Comparison of ENCODE assay signal across 8 mouse cellular contexts in genomic region chr1:82839614-82840421, GRCm38 (mm10). TPM values are rescaled to one million over a fixed set of nuclear protein-coding genes. Genes with fewer than 3 reads are reported as not detected.
DNase-seq lines count a peak whose midpoint lies in the region; ATAC-seq and TF ChIP-seq lines count a peak whose summit lies in the region.

No protein-coding gene starts in this region.

- intact Hi-C loops in heart, postnatal 25 days (cut with DNase I), result loop anchor here (2.0 to 10.0 kb wide), 3 partner anchors 42 to 147 kb away; partner anchors contain the start of gene Mff
- intact Hi-C loops in heart, postnatal 14 days (cut with DNase I), result loop anchor here (2.0 to 5.0 kb wide), 3 partner anchors 42 to 147 kb away; no protein-coding TSS in a partner anchor

- TF ChIP-seq CTCF in C2C12 (IDR thresholded peaks at IDR 0.05; ENCODE audit: control insufficient read depth, insufficient read depth, insufficient read length), result no peak
- no peak for TF ChIP-seq CTCF in liver, embryonic 14.5 days (IDR thresholded peaks at IDR 0.05; ENCODE audit: low read depth)

- H3K79me2 ChIP-seq in C2C12 (ENCODE audit: control insufficient read depth, insufficient read depth), result peaks cover 56% of the 10 kb centered on the region

- H3K36me3 ChIP-seq in heart, embryonic 13.5 days, result peaks cover 5% of the 10 kb centered on the region
- H3K36me3 ChIP-seq in C2C12 (ENCODE audit: control insufficient read depth, insufficient read depth), result peaks cover 12% of the 10 kb centered on the region
- H3K36me3 ChIP-seq in liver, embryonic 14.5 days (replicated peaks; ENCODE audit: control insufficient read depth, insufficient read depth, low read depth), result peaks cover 26% of the 10 kb centered on the region
- H3K36me3 ChIP-seq in neural tube, embryonic 14.5 days (ENCODE audit: control insufficient read depth, insufficient read depth, low read length), result no peaks in the 10 kb centered on the region

- TF ChIP-seq EP300 in liver, embryonic 14.5 days (IDR thresholded peaks at IDR 0.05; ENCODE audit: low read depth), result no peak

- H3K9ac ChIP-seq in heart, embryonic 13.5 days, result peak overlapping the region; percentile 97
- H3K9ac ChIP-seq in liver, embryonic 14.5 days (replicated peaks), result peak overlapping the region; percentile 100
- H3K9ac ChIP-seq in neural tube, embryonic 14.5 days (replicated peaks; ENCODE audit: low read depth, low read length), result peak overlapping the region; percentile 93

- peaks cover 49% of the 10 kb centered on the region for H3K79me3 ChIP-seq in C2C12 (ENCODE audit: low read depth)

- H3K27me3 ChIP-seq in heart, embryonic 13.5 days (replicated peaks), result no peaks in the 10 kb centered on the region
- H3K27me3 ChIP-seq in C2C12 (ENCODE audit: control insufficient read depth, insufficient read depth, insufficient read length), result no peaks in the 10 kb centered on the region
- no peaks in the 10 kb centered on the region for H3K27me3 ChIP-seq in liver, embryonic 14.5 days (ENCODE audit: control insufficient read depth, insufficient read depth, low read length)
- no peaks in the 10 kb centered on the region; the same call in 1 of the 2 replicates for H3K27me3 ChIP-seq in neural tube, embryonic 14.5 days (ENCODE audit: control insufficient read depth, insufficient read depth, low read length)

- peak overlapping the region; percentile 89 for H3K4me2 ChIP-seq in heart, embryonic 13.5 days
- H3K4me2 ChIP-seq in liver, embryonic 14.5 days (ENCODE audit: low read depth), result peak overlapping the region; percentile 64
- H3K4me2 ChIP-seq in neural tube, embryonic 14.5 days (ENCODE audit: low read depth, low read length), result peak overlapping the region; percentile 87

- under 1% methylated on average over 84 of the region's 86 CpGs for WGBS in heart, embryonic 13.5 days
- WGBS in liver, embryonic 14.5 days (ENCODE audit: insufficient replicate concordance), result under 1% methylated on average over 84 of the region's 86 CpGs
- under 1% methylated on average over 70 of the region's 86 CpGs for WGBS in neural tube, embryonic 14.5 days

- ATAC-seq in heart, embryonic 13.5 days (ENCODE audit: extremely low read depth, insufficient number of reproducible peaks, low FRiP score, low TSS enrichment), result peak; percentile 50
- peak; percentile 32 for ATAC-seq in liver, embryonic 14.5 days (ENCODE audit: insufficient read depth)
- ATAC-seq in neural tube, embryonic 14.5 days (ENCODE audit: low read depth), result peak; percentile 83

- peaks cover 64% of the 10 kb centered on the region for H3K4me1 ChIP-seq in heart, embryonic 13.5 days
- H3K4me1 ChIP-seq in brown adipose tissue, adult 24 weeks (ENCODE audit: control insufficient read depth, insufficient read depth, insufficient read length, low read length), result peaks cover 19% of the 10 kb centered on the region
- peaks cover 42 to 47% of the 10 kb centered on the region in 2 experiments for H3K4me1 ChIP-seq in liver, embryonic 14.5 days (replicated peaks; ENCODE audit: control insufficient read depth in 2 of 2, insufficient read depth in 2 of 2, low read length in 1 of 2)
- H3K4me1 ChIP-seq in neural tube, embryonic 14.5 days (ENCODE audit: control insufficient read depth, insufficient read depth, low read length), result peaks cover 12% of the 10 kb centered on the region

- H3K9me3 ChIP-seq in heart, embryonic 13.5 days, result no peaks in the 10 kb centered on the region
- no peaks in the 10 kb centered on the region for H3K9me3 ChIP-seq in liver, embryonic 14.5 days (ENCODE audit: control insufficient read depth, low read length)
- no peaks in the 10 kb centered on the region for H3K9me3 ChIP-seq in neural tube, embryonic 14.5 days (ENCODE audit: control insufficient read depth, low read length)

- H3ac ChIP-seq in C2C12 (ENCODE audit: control insufficient read depth, insufficient read length, low read depth), result peak overlapping the region; percentile 78

- H3K4me3 ChIP-seq in heart, embryonic 13.5 days, result peak overlapping the region; percentile 82
- peak overlapping the region; percentile 89 for H3K4me3 ChIP-seq in C2C12 (ENCODE audit: insufficient read depth, poor library complexity, severe bottlenecking)
- H3K4me3 ChIP-seq in brown adipose tissue, adult 24 weeks (ENCODE audit: insufficient read depth, low read depth, low read length), result peak overlapping the region; percentile 94
- H3K4me3 ChIP-seq in liver, embryonic 14.5 days (ENCODE audit: insufficient read depth in 1 of 2, low read depth in 2 of 2, low read length in 2 of 2), result peak overlapping the region; percentile 78 to 99
- peak overlapping the region; percentile 93 for H3K4me3 ChIP-seq in neural tube, embryonic 14.5 days (ENCODE audit: low read depth, low read length)

- H3K27ac ChIP-seq in heart, embryonic 13.5 days (replicated peaks), result peak overlapping the region; percentile 88
- peak overlapping the region; percentile 82 for H3K27ac ChIP-seq in brown adipose tissue, adult 24 weeks (replicated peaks; ENCODE audit: low read depth, low read length)
- H3K27ac ChIP-seq in liver, embryonic 14.5 days, result peak overlapping the region; percentile 99
- H3K27ac ChIP-seq in neural tube, embryonic 14.5 days (ENCODE audit: low read depth, low read length), result peak overlapping the region; percentile 84

- no peak for DNase-seq in heart, postnatal 25 days (ENCODE audit: low spot score)
- DNase-seq in heart, postnatal 14 days, result peak; percentile 45 to 53
- DNase-seq in liver, embryonic 14.5 days (ENCODE audit: low read depth in 3 of 3, low spot score in 3 of 3), result no peak
- DNase-seq in c-Kit-positive CD71-positive TER-119-positive erythroid progenitor cells, embryonic 14.5 days (ENCODE audit: low spot score), result no peak

TF ChIP-seq in C2C12, 6 proteins besides CTCF, POLR2A, EP300 and RAD21:
- no peak for TF ChIP-seq MYOG (IDR thresholded peaks at IDR 0.05; ENCODE audit: control insufficient read depth, extremely low read depth, insufficient read length)
- no peak for TF ChIP-seq MAX (IDR thresholded peaks at IDR 0.05)
- TF ChIP-seq CEBPB (IDR thresholded peaks at IDR 0.05; ENCODE audit: low read depth), result no peak
- TF ChIP-seq FOSL1 (IDR thresholded peaks at IDR 0.05; ENCODE audit: insufficient read depth, low read length, poor library complexity, severe bottlenecking), result no peak
- no peak for TF ChIP-seq MYOD1 (IDR thresholded peaks at IDR 0.05; ENCODE audit: control insufficient read depth, insufficient read length, low read depth)
- TF ChIP-seq USF1 (IDR thresholded peaks at IDR 0.05; ENCODE audit: low read depth), result no peak

RNA-seq across cellular contexts. Expression of gene Agfg1, which starts 0.5 kb away (rescaled TPM):
- polyA plus RNA-seq in heart, embryonic 13.5 days (2015; fragmentation: Nextera tagmentation; extraction: Ambion mirVana), result 29.0 and 29.3 TPM in 2 replicates
- total RNA-seq in heart, postnatal 25 days (2021), result 10 to 100 TPM; 30.7 to 32.2 TPM
- polyA plus RNA-seq in C2C12 (2012; fragmentation: generic; extraction: Trizol), result 26.9 TPM
- 24.7 and 26.5 TPM in 2 replicates for polyA plus RNA-seq in brown adipose tissue, adult 24 weeks (2012; ENCODE audit: insufficient read depth, insufficient read length, missing spikeins)
- 10 to 100 TPM; 34.0 to 36.7 TPM for total RNA-seq in heart, postnatal 14 days (2021)
- 43.8 and 47.8 TPM in 2 replicates for polyA plus RNA-seq in liver, embryonic 14.5 days (2012; rRNA removed)
- 59.4 and 65.3 TPM in 2 replicates for polyA plus RNA-seq in liver, embryonic 14.5 days (2014; fragmentation: Nextera tagmentation; extraction: Ambion mirVana)
- polyA plus RNA-seq in neural tube, embryonic 14.5 days (2014; fragmentation: Nextera tagmentation; extraction: Ambion mirVana), result 39.5 and 45.9 TPM in 2 replicates

Comparison
In these comparisons a context has a peak if more than half of its experiments do, and no peak if none do; other contexts are left out.
1. DNase-seq: peak in heart, postnatal 14 days (2 of 2); none in heart, postnatal 25 days (single experiment), liver, embryonic 14.5 days (0 of 3) and c-Kit-positive CD71-positive TER-119-positive erythroid progenitor cells, embryonic 14.5 days (single experiment).
2. ATAC-seq: peak in every context shown above with its lines; median percentile 83 in neural tube, embryonic 14.5 days; 50 in heart, embryonic 13.5 days; 32 in liver, embryonic 14.5 days.
3. Peak in every context shown above with its lines, with median percentiles within 50 percentile points of each other: H3K27ac ChIP-seq, H3K4me2 ChIP-seq, H3K4me3 ChIP-seq and H3K9ac ChIP-seq.